Mouse (Mus musculus) frontal cortex, postnatal 36 days (tissue): Measurements from ENCODE around the gene Rbm33.

ENCODE experiments used
- DNase-seq, 2 experiments: peaks; one replicate each; pipeline ENCODE4 v3.0.0; 2022; ENCODE audit warnings: low spot score in 2 of 2

The Rbm33 gene

DNA sequence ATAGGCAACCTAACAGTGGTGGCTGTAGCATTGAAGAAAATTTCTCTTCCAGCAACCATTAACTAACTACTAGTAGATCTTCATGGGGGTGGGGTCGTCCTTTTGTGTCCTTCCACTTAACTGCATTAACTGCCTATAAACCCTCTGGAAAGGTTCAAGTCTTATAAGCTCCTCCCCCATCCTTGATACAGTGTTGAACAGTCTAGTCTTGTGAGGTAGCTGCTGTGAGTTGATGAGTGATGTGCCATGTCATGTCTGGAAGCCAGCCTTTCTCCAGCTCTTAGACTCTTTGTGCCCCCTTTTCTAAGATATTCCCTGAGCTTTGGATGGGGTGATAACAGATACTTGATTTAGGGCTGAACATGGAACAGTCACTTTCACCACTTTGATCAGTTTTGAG lies 7.5 kb downstream of the Rbm33 start:
- no peak for DNase-seq

DNA sequence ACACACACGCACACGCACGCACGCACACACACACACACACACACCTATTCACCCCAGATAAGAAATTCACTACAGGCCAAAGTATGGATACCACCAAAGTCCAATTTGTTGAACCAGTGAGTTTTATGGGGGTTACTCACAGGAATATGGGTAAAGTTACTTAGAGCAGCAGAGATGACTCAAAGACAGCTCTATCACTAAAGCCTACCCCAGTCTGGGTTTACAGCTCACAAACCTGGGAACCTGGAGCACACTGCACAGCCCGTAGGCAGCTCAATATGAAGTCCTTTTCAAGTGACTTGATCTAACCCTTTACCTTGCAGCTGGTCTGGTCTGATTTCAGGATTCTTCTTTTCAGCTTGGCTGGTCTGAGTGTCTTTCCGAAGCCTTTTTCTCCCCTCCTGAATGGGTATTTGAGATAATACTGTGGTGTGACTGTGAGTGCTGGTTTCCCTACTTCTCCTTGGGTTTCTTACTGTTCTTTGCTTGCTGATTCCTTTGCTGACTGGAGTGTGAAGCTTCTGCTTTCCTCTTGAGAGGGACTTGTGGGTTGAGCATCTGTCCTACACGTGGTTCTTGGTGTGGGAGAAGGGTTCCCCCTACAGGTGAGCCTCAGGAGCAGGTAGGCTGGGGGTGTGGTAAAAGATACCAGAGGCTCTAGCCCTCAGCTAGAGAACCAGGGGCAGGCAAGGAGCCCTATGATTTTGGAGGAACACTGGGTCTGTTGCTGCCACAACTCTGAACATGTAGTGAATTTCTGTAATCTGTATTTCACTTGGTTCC lies 12.3 kb downstream of the Rbm33 start:
- no peak for DNase-seq

DNA sequence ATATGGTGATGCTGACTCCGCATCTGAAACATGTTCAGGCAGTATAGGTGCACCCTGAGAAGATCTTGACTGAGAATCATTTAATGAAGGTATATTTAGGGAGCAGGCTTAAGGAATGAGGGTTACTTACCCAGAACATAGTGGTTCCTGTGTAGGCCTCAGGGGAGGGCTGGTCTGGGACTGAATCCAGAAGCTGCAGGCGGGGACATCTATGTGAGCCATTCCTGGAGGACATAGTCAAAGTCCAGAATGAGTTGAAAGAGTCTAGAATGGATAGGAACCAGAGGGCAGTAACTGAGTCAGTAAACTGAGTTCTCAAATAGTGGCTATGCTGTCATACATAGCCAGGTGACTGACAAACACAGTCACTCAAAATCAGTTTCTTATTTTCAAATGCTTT lies 16.8 kb downstream of the Rbm33 start:
- no peak for DNase-seq

DNA sequence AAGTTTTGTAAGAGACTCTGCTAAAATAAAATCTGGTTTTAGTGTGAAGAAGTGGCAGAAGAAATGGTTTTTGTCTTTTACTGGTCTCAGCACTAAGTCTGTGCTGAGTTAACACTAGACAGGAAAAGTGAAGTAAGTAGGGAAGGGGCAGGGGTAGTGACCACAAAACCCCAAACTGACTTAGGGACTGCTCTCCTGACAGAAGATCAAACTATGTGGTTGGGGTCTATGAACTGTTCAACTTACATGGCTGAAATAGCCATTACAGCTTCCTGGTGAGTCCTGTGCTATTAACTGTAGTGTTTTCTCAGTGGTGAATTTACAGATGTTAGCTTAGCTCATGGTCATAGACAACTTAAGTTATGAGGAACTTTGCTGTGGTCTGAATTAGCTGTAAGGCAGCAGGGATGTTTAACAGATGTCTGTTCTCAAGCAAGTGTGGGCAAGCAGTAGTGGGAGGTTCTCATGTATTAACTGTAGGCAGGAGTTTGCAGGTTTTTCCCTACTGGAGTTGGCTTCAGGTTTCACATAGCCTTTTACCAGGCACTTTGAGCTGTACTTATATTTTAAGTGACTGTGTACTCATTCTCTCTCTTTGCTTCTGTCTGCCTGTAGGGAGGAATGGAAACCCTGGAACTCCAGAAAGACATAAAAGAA lies 35.1 kb downstream of the Rbm33 start:
- DNase-seq: no peak

DNA sequence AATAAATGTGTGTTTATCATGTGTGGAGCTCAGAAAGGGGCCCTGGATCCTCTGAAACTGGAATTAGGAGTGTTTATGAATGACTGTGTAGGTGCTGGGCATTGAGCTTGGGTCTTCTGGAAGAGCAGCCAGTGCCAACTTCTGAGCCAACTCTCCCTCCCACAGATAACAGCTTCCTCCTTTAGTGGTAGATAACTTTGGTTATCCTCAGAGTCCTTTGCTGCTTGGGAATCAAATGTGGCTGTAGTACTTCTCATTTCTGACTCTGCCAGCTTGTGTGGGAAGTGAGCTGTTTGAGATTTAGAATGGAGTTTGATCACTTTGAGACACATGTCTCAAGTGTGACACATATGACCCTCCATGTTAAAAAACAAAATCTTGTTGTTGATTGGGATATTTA lies 38.7 kb downstream of the Rbm33 start:
- DNase-seq: no peak

DNA sequence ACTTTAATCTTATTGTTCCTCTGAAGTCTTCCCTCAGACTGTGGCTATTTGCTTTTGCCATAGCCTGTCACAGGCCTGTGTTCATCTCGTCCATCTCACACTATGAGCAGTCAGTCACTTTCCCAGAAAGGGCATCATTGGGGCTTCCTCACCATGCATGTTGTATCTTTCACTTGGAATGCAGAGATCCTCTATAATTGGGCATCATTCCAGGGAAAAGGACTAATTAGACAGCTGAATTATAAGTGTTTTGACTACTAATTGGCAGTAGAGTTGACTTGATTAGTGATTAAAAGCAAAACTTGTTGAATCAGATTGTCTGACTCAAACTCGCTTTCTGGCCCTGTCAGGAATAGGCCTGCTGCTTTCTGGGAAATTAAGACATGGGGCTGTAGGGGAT lies 43.8 kb downstream of the Rbm33 start:
- DNase-seq: no peak

DNA sequence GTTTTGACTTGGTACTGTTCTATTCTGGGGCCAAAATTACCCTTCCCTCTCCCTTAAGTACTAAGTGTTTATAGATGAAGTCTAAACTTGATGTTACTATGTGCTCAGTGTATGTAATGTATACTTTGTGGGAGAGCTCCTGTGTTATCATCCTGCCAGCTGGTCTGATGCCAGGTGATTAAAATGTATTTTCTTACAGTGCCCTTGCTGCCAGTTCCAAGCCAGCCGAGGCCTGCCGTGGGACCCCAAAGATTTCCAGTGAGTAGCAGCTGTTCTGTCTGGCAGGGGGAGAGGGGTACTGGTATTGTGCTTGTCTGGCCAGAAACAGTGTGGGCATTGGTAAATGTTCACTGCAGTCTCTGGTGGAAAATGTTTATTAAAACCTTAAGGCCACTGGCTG lies 51.1 kb downstream of the Rbm33 start:
- DNase-seq: no peak

DNA sequence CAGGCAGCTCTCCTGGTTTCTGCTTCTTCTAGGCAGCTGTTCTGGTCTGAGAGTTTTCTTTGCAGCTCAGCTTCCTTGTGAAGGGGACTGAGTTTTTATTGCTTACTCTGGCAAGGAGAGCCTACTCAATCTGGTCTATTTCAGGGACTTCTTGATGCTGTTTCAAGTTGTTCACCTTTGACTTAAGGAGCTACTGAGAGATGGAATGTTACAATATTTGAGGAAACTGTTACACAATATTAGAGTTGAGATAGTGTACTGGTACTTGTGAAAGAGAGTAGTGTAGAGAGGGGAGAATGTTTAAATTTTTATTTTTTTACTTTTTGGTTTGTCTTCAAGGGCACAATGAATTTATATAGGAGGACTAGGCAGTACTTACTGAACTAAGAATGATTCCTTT lies 53.9 kb downstream of the Rbm33 start:
- DNase-seq: no peak

DNA sequence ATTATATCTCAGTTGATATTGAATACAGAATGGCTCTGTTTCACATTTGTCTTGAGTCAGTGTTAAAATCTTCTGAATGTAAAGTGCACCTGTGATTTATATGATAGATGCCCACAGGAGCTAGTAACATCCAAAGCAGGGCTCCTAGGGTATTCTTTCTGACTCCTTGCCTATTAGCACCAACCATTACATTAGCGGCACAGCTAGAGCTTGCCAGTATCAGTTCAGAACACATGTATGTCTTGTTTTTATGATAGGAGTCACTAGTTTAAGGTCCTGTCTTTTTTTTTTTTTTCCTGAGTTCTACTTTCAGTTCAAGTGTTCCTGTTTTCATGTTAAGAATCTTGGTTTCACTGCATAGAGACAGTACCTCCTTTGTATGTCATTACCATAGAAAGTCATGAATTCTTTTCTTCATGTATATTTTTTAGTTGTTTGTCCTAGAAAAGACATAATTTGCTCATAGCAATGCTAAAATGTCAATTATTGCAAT lies 55.3 kb downstream of the Rbm33 start:
- DNase-seq: no peak

DNA sequence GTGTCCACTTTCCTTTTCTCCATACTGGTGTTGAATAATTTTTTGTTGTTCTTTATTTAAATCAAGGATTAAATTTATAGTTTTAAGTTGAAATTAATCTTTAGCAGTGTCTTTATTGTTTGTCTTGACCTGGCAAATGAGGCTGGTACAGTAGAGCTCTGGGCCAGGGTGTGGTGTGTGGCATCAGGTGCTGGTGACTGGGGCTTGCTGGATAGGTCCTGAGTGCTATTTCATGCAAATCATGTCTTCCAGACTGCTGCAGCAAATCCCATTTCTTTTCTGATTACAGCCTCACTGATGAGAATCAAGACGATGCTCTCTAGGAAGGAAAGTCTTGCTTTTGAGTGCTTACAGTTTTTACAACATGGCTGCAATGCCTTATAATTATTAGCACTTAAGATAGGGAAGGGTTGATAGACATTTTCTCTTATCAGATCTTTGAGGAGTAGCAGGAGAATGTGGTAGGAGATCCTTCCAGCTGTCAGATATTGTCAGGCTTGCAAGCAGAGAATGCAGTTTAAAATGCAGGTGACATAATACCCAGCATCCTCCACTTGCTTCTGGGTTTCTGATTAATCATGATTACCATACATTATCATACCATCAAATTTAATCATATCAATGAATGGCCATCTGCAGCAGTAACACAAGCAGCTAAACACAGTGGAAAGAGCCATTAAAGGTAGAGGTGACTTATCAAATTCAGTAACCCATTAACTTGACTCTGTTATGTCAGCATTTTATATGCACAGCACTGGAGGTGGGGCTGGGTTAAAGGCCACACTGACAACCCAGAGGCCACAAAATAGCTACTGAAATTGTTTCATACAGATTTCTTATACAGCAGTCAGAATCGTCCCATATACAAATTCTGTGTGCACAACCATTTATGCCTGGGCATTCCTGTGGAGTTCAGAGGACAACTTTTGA lies 56.8 kb downstream of the Rbm33 start:
- DNase-seq: no peak

DNA sequence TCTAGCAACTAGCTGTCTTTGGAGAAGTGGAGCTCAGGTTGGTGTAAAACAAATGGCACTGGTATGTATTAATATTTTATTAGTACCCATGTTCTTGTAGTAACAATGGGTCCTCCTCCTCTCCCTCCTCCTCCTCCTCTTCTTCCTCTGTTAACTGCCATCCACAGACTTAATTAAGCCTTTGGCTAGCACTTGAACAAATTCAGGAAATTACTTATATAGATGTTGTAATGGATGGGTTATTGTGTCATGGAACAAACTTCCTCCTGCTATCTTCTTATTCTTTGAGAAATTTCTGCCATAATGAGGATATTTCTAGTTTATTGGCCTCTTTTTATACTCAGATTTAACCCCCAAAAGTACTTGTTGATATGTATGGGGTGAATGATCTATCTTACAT lies 60.4 kb downstream of the Rbm33 start:
- no peak for DNase-seq

DNA sequence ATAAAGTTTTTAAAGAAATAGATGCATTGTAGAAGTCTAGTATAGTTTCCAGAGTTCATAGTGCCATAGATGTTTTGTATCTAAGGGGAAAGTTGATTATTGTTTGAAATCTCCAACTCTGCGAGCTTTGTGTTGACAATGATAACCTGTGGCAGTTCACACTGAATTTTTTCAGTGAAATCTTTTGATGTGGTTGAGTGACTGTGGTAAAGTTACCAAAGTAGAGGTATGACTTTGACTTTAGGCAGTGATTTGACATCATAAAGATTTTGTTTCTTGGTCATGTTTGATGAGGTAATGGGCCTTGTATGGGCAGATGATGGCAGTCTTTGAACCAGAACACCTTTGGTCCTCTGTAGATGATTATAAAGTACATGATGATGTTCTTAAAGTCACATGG lies 65.4 kb downstream of the Rbm33 start:
- DNase-seq: no peak

DNA sequence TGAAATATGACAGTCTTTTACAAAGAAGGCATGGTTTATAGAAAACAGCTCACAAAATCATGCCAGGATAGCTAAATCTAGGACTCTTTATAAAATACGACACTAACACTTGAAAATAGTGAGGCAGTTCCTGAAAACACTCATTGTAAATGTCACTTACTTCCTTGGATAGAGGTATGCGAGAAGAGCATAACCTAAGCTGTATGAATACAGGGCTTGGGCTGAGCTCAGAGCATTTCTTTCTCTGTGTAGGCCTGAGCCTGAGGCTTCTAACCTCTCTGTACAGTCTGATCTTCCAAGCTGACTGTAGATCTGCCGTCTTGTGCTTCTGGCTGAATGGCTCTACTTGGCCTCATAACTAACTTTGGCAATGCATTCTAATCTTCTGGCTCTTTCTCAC lies 69.9 kb downstream of the Rbm33 start:
- DNase-seq: no peak

DNA sequence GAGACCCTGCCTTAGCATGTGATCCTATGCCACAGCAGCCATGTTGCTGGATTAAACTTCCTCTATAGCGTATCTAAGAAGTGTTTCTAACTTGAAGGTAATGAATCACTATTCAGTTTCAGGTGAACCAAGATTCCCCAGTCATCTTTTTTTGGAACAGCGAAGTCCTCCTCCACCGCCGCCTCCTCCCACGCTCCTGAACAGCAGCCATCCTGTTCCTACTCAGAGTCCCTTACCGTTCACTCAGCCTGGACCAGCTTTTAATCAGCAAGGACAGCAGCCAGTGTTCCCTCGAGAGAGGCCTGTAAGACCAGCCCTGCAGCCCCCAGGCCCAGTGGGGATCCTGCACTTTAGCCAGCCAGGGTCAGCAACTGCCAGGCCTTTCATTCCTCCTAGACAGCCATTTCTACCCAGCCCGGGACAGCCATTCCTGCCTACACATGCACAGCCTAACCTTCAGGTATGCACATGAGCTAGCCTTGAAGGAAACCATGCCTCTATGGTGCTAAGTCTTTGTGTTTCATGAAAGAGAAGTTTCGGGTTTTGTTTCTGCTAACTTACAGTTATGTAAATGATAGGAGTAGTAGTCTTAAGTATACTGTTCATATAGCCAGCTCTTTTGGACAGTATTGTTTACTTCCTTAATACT lies 70.7 kb downstream of the Rbm33 start:
- DNase-seq: peak; percentile 14 to 24

DNA sequence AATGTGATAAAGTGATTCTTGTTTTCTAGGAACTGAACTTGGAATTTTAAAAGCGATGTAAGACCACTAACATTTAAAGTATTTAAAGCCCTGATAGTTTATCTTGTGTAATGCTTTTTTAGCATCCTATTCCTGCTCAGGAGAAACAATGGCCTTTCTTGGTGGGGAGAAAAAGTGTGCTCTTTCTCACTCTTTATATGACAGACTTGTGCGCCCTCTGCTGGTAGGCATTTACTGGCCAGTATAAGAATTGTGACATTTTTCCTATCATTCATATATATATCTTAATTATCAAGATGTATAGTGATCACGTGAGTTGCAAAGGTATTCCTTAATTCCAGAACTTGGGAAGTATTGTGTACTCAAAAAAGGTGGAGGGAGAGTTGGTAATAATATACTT lies 71.3 kb downstream of the Rbm33 start:
- peak; percentile 52 to 62 for DNase-seq

DNA sequence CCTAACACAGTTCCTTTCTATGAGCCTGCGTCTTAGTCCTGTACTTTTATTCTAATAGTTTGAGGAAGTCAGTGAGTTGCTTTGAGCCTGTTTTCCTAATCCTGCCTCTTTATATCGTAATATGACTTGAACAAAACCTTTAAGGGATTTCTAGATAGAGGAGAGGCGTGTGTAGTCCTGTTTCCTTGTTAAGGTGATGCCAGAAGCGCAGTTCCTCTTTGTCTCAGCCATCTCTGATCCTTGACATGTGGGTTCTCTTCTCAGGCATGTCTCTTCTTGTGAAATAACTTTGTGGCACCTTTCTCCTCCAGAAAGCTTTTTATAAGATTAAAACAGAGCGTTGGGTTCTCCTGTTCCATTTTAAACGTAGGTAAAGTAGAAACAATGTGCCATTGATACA lies 73.3 kb downstream of the Rbm33 start:
- DNase-seq: no peak

DNA sequence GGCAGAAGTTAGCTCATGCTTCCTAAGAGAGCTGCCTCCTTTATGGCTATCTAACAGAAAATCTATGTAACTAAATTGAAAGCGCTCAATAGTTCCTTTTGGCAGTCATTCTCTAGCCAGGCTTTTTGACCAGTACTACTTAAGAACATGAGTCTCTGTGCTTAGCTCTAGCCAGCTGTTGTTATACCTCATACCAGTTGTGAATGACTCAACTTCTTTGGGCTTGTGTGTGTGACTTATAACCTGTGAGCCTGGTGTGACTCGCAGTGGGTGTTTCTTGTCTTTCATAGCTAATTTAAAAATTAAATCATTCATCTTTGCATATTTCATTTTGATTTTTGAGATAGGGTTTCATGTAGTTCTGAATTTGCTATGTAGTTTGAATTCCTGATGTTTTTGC lies 80.4 kb downstream of the Rbm33 start:
- no peak for DNase-seq

DNA sequence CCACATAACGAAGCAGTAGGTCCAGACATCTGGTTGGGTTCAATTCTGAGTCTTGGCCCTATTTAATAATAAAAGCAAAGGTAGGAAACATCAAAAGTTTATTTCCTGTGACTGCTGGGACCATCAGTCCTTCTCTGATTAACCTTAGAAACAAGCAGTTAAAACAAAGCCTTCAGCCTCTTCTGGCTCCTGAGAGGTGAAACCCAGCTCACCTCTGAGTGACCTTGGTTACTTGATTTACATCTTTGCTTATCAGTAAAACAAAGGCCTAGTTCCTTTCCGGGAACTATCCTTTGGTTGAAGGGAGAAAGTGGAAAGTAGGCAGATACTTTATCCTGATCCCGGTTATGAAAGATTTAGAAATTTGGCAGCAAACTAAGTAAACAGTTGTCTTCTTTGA lies 81.8 kb downstream of the Rbm33 start:
- DNase-seq: no peak

DNA sequence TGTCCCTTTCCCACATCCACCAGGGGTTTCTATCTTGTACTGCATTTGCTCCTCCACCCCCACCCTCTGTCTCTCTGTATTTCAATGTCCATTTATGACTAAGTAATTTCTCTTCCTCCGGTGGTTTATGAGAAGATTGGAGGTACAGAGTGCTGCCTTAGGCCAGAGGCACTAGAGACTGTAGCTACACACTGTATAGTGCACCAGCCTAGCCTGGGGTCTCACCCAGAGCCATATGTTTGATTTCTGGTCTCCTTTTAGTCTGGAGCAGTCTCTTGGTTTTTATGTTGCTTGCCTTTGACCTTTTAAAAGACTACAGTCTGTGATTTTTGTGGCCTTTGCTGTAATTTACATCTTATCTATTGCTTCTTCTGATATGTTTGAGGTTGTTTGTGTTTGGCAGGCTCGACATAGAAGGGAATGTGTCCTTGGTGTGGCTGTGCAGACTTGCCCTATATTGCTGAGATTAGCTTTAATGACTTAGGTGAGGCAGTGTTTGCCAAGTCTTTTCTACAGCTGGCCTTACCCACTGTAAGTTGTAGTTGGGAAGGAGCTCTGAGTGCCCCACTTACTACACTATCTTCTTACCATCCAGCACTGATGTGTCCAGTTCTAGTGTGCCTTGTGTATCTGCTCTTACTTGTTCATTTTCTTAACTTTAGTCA lies 82.7 kb downstream of the Rbm33 start:
- no peak for DNase-seq

DNA sequence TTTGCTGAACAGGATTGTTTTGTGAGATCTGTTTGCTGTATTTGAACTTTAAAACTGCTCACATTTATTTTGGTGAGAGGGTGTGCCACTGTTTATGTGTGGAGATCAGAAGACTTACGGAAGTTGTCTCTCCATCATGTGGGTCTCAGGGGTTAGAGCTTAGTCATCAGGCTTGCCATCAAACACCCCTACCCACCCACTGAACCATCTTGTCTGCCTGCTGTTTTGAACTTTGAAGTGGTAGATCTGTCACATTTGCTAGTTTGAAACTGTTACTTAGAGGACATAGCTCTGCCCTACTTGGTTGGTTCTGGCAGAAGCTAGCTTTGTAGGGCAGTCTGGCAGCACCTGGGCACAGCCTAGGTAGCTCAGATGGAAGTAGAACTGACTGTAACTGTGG lies 85.8 kb downstream of the Rbm33 start:
- no peak for DNase-seq

DNA sequence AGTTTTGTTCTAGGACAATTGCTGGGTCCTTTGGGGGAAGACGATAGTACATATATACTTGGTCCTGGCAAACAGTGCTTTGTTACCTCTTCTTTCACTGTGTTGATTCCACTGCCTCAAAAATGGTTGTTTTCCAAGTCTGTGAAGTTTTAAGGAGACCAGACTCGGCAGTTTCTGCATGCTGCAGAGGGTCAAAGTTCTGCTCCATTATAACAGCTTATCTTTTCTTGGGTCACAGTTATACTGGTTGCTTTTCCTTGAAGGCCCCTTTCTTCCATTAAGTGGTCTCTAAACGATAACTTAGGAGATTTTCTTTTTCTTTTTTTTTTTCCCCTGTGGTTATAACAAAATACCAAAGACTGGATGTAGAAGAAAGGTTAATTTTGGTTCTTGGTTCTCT lies 89.7 kb downstream of the Rbm33 start:
- no peak for DNase-seq
